7 mouse cellular contexts compared by ENCODE assay signal in genomic region chr13:99284400-99285160, GRCm38 (mm10). TPM values are rescaled to one million over a fixed set of nuclear protein-coding genes. Genes with fewer than 3 reads are reported as not detected.
DNase-seq lines count a peak whose midpoint lies in the region; ATAC-seq lines count a peak whose summit lies in the region.

No protein-coding gene starts in this region.

- no peak for ATAC-seq in embryonic facial prominence, embryonic 15.5 days (ENCODE audit: insufficient number of reproducible peaks, low FRiP score, low TSS enrichment, low read depth)

- intact Hi-C loops in left cerebral cortex, postnatal 14 days (cut with DNase I): no loop called here

- no peaks in the 10 kb centered on the region for H3K36me3 ChIP-seq in embryonic facial prominence, embryonic 15.5 days

- H3K27ac ChIP-seq in embryonic facial prominence, embryonic 15.5 days (replicated peaks): 0 out of 2 replicates have a peak overlapping the region, but pooled peaks have one; percentile 14

- no peaks in the 10 kb centered on the region for H3K9me3 ChIP-seq in embryonic facial prominence, embryonic 15.5 days (replicated peaks)

- no peak overlapping the region for H3K4me2 ChIP-seq in embryonic facial prominence, embryonic 15.5 days (replicated peaks)

- H3K4me1 ChIP-seq in embryonic facial prominence, embryonic 15.5 days: peaks cover 9% of the 10 kb centered on the region

- no peaks in the 10 kb centered on the region for H3K27me3 ChIP-seq in embryonic facial prominence, embryonic 15.5 days

- WGBS in embryonic facial prominence, embryonic 15.5 days: 62% methylated on average over 21 of the region's 21 CpGs

- peak; percentile 53 for DNase-seq in gastrocnemius, postnatal 25 days
- DNase-seq in left cerebral cortex, postnatal 14 days (ENCODE audit: low spot score in 2 of 2): peak; percentile 69 to 85
- DNase-seq in right cerebral cortex, postnatal 14 days: peak; percentile 52
- no peak for DNase-seq in lung, postnatal 14 days
- DNase-seq in thymus, postnatal 25 days: no peak
- DNase-seq in kidney, postnatal 25 days: no peak

- no peak overlapping the region for H3K4me3 ChIP-seq in embryonic facial prominence, embryonic 15.5 days (replicated peaks)

- H3K9ac ChIP-seq in embryonic facial prominence, embryonic 15.5 days: no peak overlapping the region

RNA-seq across cellular contexts. Expression of gene Ptcd2, which starts 59.9 kb away (rescaled TPM):
- 38.5 and 41.4 TPM in 2 replicates for polyA plus RNA-seq in embryonic facial prominence, embryonic 15.5 days (2015; fragmentation: Nextera tagmentation; extraction: Ambion mirVana)
- 10 to 100 TPM; 27.6 to 30.3 TPM for total RNA-seq in gastrocnemius, postnatal 25 days (2021)
- 10 to 100 TPM; 38.3 to 40.1 TPM for total RNA-seq in left cerebral cortex, postnatal 14 days (2021)

Comparison
In these comparisons a context has a peak if more than half of its experiments do, and no peak if none do; other contexts are left out.
1. DNase-seq: peak in gastrocnemius, postnatal 25 days (single experiment), left cerebral cortex, postnatal 14 days (2 of 2) and right cerebral cortex, postnatal 14 days (single experiment); none in lung, postnatal 14 days (single experiment), thymus, postnatal 25 days (single experiment) and kidney, postnatal 25 days (0 of 2).